Mouse (Mus musculus) heart, embryonic 16.5 days (tissue): ENCODE measurements at regions not wholly inside any gene's neighbourhood (a gene's known extent, or its start where the extent isn't known, plus 50 kb on each side); places are given as distances from the start of the nearest gene placed in this dataset.

Experiments
- ATAC-seq: fragments of 200-750 bp; cut with Nextera tagmentation; replicated peaks from 2 replicates; pipeline ENCODE4 v1.8.0; 2017; ENCODE audit warnings: moderate number of reproducible peaks; ENCODE audit not compliant: insufficient read depth, low FRiP score; ENCODE audit errors: extremely low read depth
- H3K27ac ChIP-seq: fragments of 300-500 bp; sonication (generic); 2 replicates; pipeline ENCODE4 v1.5.1; 2014; ENCODE audit warnings: mild to moderate bottlenecking, low read length, control low read depth, moderate library complexity
- H3K27me3 ChIP-seq: fragments of 300-500 bp; sonication (generic); 2 replicates; pipeline ENCODE4 v1.6.1; 2014; ENCODE audit warnings: low read length, mixed read lengths; ENCODE audit not compliant: control insufficient read depth, insufficient read depth
- H3K36me3 ChIP-seq: fragments of 300-500 bp; sonication (generic); 2 replicates; pipeline ENCODE4 v1.6.1; 2014; ENCODE audit not compliant: control insufficient read depth, insufficient read depth
- H3K4me1 ChIP-seq: fragments of 300-500 bp; sonication (generic); 2 replicates; pipeline ENCODE4 v1.6.1; 2014; ENCODE audit warnings: low read length, mixed read lengths; ENCODE audit not compliant: control insufficient read depth, insufficient read depth
- H3K4me2 ChIP-seq: fragments of 300-500 bp; sonication (generic); 2 replicates; pipeline ENCODE4 v1.6.1; 2014; ENCODE audit warnings: low read depth, mild to moderate bottlenecking, control low read depth, low read length
- H3K4me3 ChIP-seq: fragments of 300-500 bp; sonication (generic); 2 replicates; pipeline ENCODE4 v1.5.1; 2014; ENCODE audit warnings: mild to moderate bottlenecking, control low read depth, low read length
- H3K9ac ChIP-seq: fragments of 300-500 bp; sonication (generic); 2 replicates; pipeline ENCODE4 v1.6.1; 2014; ENCODE audit warnings: low read length, control low read depth
- H3K9me3 ChIP-seq: fragments of 300-500 bp; sonication (generic); replicated peaks from 2 replicates; pipeline ENCODE4 v1.6.1; 2016; ENCODE audit warnings: low read length; ENCODE audit not compliant: control insufficient read depth
- WGBS: fragments of 180-500 bp; shearing (Covaris S2); extraction: QIAGEN DNeasy Blood & Tissue Kit; methylation state at CpG from one replicate; pipeline ENCODE4 v1.1.7; 2014; 5-methylcytosine and 5-hydroxymethylcytosine counted together

DNA sequence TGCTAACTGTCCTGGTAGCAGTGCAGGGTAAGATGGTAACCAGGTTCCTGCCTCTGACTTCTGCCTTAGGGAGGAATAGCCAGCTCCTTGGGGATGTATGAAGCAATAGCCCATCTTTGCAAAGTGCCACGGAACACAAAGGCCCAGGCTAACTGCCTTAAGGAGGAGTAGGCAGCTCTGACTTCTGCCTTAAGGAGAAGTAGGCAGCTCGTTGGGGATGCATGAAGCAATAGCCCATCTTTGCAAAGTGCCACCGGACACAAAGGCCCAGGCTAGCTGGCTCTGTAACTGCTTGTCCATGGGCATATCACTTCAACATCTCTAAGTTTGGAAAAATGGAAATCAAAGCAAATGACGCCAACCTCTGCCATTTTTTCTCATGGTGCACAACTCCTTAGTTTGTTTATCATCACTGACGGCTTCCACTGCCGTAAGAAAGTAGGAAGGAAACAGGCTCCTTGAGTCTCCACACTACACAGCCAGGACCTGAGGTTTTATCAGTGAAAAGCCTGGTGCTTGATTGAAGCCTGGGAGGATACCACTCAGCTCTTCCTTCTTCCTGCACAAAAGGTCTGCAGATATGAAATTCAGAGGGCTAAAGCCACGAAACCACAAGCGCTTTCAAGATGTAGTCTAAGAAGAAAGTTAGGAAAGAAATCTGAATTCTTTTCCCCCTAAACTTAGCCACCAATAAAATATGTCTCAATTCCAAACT is 74.4 kb upstream of the Lpp start:
- ATAC-seq, result no peak
- no peaks in the 10 kb centered on the region for H3K27me3 ChIP-seq
- WGBS, result 65% methylated on average over 8 of the region's 8 CpGs
- no peaks in the 10 kb centered on the region for H3K4me1 ChIP-seq
- no peak overlapping the region for H3K27ac ChIP-seq
- H3K9me3 ChIP-seq, result no peaks in the 10 kb centered on the region; the same call in 1 of the 2 replicates
- no peaks in the 10 kb centered on the region for H3K36me3 ChIP-seq
- no peak overlapping the region for H3K4me3 ChIP-seq
- no peak overlapping the region for H3K4me2 ChIP-seq
- H3K9ac ChIP-seq, result no peak overlapping the region

DNA sequence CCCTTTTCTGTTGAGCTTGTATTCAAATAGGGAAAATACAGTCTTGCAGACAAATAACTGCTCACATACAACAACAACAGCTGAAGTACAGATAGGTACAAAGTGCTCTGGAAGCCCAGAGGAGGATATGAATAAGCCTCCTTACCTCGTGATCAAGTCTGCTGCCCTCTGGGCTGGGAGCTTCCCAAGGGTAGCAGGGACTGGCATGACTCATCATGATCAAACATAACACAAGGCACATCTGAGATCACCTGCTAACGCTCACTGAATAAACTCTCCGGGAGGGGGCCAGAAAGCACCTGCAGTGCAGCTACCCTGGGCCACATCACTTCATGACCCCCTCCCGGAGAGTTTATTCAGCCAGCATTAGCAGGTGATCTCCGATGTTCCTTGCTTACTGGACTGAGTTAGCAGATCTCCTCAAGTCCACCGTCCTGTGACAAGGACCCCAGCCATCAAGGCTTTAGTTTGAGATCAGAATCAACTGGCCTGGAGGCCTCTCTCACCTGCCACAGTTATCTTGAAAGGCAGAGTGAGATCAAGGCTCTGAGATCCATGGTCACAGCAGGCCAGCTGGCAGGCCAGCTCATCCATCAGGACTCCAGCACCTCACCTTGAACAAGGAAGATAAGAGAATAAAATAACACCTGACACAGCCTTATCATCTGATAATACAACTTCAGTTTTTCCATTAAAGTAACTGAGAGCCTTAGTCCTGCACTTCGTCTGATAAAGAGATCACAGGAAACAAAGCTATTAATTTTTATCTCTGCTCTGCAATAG is 79.6 kb upstream of the Lpp start:
- no peaks in the 10 kb centered on the region for H3K9me3 ChIP-seq
- no peak for ATAC-seq
- no peak overlapping the region for H3K4me2 ChIP-seq
- no peak overlapping the region for H3K4me3 ChIP-seq
- 57% methylated on average over 7 of the region's 7 CpGs for WGBS
- no peak overlapping the region for H3K27ac ChIP-seq
- H3K27me3 ChIP-seq, result no peaks in the 10 kb centered on the region
- H3K4me1 ChIP-seq, result no peaks in the 10 kb centered on the region
- H3K36me3 ChIP-seq, result no peaks in the 10 kb centered on the region
- no peak overlapping the region for H3K9ac ChIP-seq

DNA sequence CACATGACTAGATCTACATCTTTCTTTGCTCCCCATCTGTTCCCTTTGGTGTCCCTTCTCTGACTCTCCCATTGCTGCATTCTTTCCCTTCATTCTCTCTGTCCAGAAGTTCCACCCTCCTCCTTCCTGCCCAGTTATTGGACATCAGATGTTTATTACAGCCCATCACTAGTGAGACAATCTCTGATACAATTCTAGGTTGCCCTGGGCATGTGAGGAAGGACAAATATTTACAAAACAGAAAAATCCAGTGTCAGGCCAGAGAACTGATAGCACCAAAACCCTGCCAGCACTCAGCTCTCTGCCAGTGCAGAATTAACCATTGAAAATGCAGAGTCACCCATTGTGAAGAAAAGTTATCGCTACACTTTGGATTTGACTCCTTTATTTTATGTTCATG is 87.9 kb upstream of the Lpp start:
- Histone ChIP-seq H3K4me1 (no peaks in the 10 kb centered on the region), H3K27me3 (no peaks in the 10 kb centered on the region), H3K9me3 (no peaks in the 10 kb centered on the region), H3K36me3 (no peaks in the 10 kb centered on the region), H3K4me2 (no peak overlapping the region), H3K9ac (no peak overlapping the region), H3K27ac (no peak overlapping the region), H3K4me3 (no peak overlapping the region)
- WGBS, result 93% methylated on average over 1 of the region's 1 CpGs
- ATAC-seq, result no peak

DNA sequence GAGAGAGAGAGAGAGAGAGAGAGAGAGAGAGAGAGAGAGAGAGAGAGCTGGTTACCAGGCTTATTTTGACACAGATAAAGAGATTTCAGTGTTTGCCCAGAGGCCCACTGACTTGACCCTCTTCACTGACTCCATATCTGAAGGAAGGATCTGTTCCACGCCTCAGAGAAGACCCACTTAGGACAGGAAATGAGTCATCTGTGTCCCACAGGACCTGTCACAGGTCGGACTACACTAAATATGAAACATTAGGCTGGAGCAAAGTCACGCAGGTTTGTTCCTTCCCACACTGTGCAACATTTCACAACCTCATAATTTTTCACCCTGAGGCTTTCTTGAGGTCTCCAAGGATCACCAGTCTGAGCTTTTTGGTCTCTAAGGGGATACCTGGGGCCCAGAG is 96.5 kb upstream of the Lpp start:
- Histone ChIP-seq H3K36me3 (no peaks in the 10 kb centered on the region), H3K27ac (no peak overlapping the region), H3K4me1 (peaks cover 5% of the 10 kb centered on the region), H3K4me2 (no peak overlapping the region), H3K9me3 (no peaks in the 10 kb centered on the region), H3K4me3 (no peak overlapping the region), H3K9ac (no peak overlapping the region), H3K27me3 (no peaks in the 10 kb centered on the region)
- no peak for ATAC-seq
- WGBS, result 58% methylated on average over 3 of the region's 3 CpGs

DNA sequence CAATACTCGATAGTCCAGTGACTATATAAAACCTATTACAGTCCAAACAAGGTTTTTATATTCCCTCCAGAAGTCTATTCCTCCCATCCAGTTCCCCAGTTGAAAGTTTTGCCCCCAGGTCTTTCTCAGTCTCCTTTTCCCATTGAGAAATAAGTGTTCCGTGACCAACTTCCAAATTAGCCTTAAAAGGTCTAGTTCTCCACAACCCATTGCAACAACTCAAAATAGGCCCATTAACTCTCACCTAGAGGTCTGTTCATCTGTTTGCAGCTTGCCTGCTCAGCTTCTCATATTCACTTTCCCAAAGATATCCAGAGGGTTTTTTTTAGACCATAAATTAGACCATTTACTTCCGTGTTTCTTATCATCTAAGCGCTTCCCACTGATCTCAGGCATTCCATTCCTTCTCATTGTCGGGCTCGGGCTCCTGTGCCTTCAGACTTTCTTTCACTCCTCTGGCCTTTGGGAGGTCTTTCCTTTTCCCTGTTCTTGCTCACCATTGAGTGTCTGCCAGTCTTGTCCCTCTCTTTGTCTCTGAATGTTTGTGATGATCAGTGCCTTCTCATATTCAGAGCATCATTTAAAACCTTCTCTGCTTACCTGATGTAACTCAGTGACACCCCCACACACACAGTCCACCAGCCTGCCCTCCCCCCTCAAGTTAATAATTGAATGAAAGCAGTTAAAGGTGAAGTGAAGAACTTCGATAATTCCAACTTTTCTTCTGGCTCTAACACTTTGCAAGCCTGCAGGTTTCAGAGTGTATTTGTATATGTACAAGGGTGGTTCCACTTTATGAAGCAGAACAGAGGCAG is 97.5 kb upstream of the Lpp start:
- Histone ChIP-seq H3K9me3 (no peaks in the 10 kb centered on the region), H3K27ac (no peak overlapping the region), H3K4me3 (no peak overlapping the region), H3K36me3 (no peaks in the 10 kb centered on the region), H3K27me3 (no peaks in the 10 kb centered on the region), H3K4me2 (no peak overlapping the region), H3K9ac (no peak overlapping the region), H3K4me1 (peaks cover 5% of the 10 kb centered on the region)
- WGBS, result 41% methylated on average over 7 of the region's 7 CpGs
- no peak for ATAC-seq

DNA sequence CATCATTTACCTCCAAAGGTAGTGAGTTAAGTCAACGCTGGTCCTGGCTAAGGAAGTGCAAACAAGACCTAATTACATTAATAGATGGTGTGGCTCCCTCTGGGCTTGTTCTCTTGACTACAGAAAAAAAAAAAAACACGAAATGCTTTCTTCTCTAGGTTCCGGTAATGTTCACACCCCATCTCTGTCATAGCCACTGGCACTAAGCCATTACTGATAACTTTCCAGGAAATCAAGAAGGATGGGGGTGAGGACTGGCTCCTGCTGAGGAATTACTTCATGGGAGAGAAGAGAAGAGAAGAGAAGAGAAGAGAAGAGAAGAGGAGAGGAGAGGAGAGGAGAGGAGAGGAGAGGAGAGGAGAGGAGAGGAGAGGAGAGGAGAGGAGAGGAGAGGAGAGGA is 109.1 kb upstream of the Lpp start:
- ATAC-seq, result no peak
- Histone ChIP-seq H3K4me2 (no peak overlapping the region), H3K4me1 (peaks cover 8% of the 10 kb centered on the region; the same call in 1 of the 2 replicates), H3K4me3 (no peak overlapping the region), H3K9ac (no peak overlapping the region), H3K27ac (no peak overlapping the region), H3K9me3 (no peaks in the 10 kb centered on the region), H3K27me3 (no peaks in the 10 kb centered on the region), H3K36me3 (no peaks in the 10 kb centered on the region)
- WGBS, result 32% methylated on average over 3 of the region's 3 CpGs

DNA sequence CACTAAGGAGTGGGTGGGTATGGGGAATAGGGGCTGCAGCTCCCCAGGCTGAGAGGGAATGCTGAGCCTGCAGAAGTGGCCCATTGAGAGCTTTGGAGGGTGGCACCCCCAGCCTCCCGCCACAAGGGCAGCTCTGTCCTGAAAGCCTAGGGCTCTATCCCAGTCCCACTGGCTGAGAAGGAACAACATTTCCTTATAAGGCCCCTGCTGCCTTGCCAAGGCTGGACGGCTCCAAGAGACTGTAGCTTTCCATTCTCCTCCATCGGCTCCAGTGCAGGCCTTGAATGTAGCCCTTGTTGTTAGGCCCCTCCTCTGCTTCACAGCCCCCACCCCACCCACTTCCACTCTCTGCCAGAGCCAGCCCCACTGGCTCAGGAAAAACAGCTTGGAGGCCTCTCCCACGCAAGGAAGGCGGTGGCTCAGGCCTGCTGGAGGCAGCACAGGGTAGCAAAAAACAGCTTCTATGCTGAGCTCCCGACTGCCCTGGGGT is 111.1 kb upstream of the Lpp start:
- WGBS, result 15% methylated on average over 6 of the region's 6 CpGs
- H3K27ac ChIP-seq, result no peak overlapping the region
- no peak overlapping the region for H3K9ac ChIP-seq
- H3K4me1 ChIP-seq, result peaks cover 8% of the 10 kb centered on the region; the same call in 1 of the 2 replicates
- no peaks in the 10 kb centered on the region for H3K9me3 ChIP-seq
- H3K4me3 ChIP-seq, result no peak overlapping the region
- H3K4me2 ChIP-seq, result no peak overlapping the region
- H3K27me3 ChIP-seq, result no peaks in the 10 kb centered on the region
- peak; percentile 91 for ATAC-seq
- H3K36me3 ChIP-seq, result no peaks in the 10 kb centered on the region

DNA sequence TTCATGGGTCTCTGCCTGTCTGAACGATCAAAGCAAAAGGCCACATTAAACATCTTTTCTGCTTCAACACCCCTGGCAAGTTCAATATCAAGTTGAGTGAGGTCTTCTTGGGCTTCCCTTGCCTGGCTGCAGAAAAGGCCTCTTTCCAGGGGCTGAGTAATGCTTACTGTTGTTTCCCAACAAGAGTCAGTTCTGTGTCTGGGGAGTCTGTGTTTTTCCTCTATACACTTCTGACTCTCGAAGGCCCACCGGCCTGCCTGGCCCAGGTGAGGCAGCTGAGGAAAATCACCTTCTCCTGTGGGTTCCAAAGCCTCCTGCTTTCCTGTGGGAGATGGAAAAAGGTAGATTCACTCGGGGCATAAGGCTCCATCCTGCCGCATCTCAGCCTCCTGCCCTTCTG is 111.7 kb upstream of the Lpp start:
- H3K9ac ChIP-seq, result no peak overlapping the region
- H3K4me1 ChIP-seq, result peaks cover 8% of the 10 kb centered on the region; the same call in 1 of the 2 replicates
- no peak overlapping the region for H3K4me2 ChIP-seq
- no peaks in the 10 kb centered on the region for H3K36me3 ChIP-seq
- H3K27ac ChIP-seq, result no peak overlapping the region
- H3K9me3 ChIP-seq, result no peaks in the 10 kb centered on the region
- H3K4me3 ChIP-seq, result no peak overlapping the region
- 75% methylated on average over 5 of the region's 5 CpGs for WGBS
- no peaks in the 10 kb centered on the region for H3K27me3 ChIP-seq
- no peak for ATAC-seq
